Mouse (Mus musculus): ENCODE results near the gene Bhlhe40. TPM values are rescaled to one million over a fixed set of nuclear protein-coding genes. Genes with fewer than 3 reads are reported as not detected.

Bhlhe40 gene
- polyA plus RNA-seq, 3 experiments from 2014 or later: 98.8 to 258 (median 129) TPM

- no peak for ATAC-seq
Observed at GRCm38 (mm10) chr6:108663241-108664194, 3.1 kb downstream of the Bhlhe40 start.

DNA sequence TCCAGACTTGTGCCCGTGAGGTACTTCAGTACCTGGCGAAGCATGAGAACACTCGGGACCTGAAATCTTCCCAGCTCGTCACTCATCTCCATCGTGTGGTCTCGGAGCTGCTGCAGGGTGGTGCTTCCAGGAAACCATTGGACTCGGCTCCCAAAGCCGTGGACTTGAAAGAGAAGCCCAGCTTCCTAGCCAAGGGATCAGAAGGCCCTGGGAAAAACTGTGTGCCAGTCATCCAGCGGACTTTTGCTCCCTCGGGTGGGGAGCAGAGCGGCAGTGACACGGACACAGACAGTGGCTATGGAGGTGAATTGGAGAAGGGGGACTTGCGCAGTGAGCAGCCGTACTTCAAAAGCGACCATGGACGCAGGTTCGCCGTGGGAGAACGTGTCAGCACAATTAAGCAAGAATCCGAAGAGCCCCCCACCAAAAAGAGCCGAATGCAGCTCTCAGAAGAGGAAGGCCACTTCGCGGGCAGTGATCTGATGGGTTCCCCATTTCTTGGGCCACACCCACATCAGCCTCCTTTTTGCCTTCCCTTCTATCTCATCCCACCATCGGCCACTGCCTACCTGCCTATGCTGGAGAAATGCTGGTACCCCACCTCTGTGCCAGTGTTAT is 4.2 kb downstream of the Bhlhe40 start:
- no peak for ATAC-seq

DNA sequence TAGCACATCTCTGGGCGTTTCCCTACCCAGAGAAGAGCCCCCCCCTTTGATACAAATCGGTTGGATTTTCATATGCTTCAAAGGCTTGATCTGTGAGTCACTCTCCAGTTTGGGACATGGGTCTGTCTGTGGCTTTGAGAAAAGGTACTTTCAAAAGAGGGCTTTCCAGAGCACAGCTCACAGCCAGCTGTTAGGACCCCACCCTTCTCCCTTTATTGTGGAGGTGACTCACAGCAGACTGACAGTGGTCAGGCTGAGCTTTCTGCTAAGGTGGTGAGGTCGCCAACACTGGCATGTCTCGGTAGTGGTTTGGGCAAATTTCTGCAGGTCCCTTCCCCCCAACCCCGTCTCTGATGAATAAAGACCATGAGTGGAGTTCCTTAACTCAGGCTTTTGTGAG is 5.2 kb downstream of the Bhlhe40 start:
- no peak for ATAC-seq

DNA sequence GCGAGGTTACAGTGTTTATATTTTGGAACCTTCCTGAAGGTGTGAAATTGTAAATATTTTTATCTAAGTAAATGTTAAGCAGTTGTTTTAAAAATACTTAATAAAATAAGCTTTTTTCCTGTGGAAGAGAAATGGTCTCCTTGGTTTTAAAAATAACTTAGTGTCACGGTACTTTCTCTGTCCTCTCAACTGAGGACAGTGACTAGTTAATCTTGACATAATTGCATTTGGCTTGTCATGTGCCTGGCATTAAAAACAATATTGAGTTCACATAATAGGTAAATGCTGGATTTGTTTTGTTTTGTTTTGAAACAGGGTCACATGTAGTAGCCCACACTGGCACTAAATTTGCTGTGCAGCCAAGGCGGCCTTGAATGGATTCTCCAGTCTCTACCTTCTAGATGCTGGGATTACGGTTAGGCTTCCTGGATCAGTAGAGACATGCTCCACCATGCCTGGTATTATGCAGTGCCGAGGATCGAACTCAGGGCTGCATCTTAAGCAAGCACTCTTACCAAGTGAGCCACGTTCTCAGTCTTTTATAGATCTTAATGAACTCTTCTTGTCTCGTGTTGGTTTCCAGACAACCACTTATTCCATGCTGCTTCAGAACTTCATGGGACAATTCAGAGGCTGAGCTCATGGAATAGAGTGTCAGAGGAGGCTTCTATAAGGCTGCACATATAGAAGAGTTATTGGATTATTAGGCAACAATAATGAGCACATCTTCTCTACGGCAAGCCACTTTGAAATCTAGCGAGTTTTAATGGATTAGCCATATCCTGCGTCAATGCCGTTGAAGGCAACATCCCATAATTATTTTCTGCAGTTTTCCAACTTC is 6.4 kb downstream of the Bhlhe40 start:
- no peak for ATAC-seq

DNA sequence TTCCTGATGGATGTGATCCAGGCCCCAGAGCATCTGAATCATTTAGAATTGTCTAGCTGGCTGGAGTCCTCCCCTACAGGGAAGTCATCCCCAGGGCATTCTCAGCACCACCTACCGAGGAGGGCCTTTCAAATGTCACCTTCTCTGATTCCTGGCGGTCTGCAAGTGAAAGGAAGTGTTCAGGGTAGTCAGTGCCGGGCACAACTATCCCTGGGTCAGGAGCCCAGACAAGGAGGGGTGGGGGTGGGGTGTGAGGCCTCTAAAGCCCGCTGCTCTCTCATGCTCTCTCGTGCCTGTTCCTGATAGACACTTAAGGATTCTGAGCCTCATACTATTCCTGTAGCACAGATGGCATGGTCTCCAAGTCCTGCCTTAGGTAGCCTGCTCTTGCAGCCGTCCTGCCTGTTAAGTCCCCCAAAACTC is 7.2 kb downstream of the Bhlhe40 start:
- ATAC-seq: no peak

- ATAC-seq: peak; percentile 34
Observed at GRCm38 (mm10) chr6:108668321-108668786, 7.9 kb downstream of the Bhlhe40 start.

DNA sequence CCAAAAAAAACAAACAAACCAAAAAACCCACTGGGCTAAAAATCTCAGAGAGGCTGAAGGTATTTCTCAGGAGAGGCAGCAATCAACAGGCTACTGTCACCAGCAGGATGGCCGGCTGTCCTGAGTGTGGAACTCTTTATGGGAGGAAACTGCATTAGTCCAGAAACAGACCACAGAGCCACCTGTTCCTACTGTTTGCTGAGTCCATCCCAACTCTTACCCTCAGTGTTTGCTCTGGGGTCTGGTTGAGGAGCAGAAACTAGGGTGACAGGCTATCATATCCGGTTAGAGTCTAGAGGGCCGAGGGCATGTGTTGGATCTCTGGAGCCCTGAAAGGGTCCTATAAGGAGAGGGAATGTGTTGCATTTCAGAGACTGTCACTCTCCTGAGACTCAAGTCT is 9.8 kb downstream of the Bhlhe40 start:
- no peak for ATAC-seq

GRCm38 (mm10) chr6:108670821-108671220 is 10.4 kb downstream of the Bhlhe40 start:
- ATAC-seq: no peak

GRCm38 (mm10) chr6:108672094-108672493 is 11.7 kb downstream of the Bhlhe40 start:
- ATAC-seq: peak; percentile 54

GRCm38 (mm10) chr6:108674221-108674620 is 13.8 kb downstream of the Bhlhe40 start:
- ATAC-seq: no peak

DNA sequence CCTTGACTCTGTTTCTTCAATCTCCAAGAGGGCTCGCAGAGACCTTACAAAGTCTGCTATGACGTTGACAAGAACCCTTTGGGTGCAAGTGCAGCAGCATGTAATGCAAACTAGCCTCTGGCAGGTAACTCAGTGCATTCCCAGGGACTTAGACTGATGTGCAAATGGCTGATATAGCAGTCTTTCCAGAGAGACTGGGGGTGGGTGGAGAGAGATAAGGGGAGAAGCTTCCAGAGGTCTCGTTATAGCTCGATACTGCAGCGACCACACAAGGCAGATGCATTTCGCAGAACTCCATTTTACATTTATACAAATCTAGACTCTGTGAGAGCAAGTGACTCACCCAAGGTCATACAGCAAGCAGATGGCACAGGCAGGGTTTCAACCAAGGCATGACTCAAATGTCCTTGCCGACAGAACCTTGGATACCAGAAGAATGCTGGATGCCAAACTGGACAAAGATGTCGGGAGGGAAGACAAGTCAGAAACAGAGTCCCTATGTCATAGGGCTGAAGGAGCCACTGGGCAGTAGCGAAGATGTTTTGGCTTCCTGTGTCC is 16.4 kb downstream of the Bhlhe40 start:
- no peak for ATAC-seq

DNA sequence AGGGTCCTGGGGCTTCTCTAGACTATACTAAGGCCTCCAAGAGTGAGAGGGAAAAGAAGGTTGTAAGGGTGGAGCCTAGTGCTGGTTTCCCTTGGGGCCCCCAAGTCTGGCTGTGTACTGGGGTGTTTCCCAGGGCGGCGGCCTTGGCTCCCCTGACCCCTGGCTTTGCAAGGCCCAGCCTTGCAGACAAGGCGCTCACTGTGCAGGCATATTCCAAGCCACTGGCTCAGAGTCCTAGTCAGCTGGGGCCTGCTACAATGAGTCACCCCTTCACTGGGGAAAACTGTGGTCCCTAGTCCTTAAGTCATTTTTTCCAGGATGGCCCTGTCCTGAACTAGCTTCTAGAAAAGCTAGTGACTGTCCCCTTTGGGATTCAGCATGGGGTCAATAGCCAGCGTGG is 17.3 kb downstream of the Bhlhe40 start:
- no peak for ATAC-seq

- no peak for ATAC-seq
Observed at GRCm38 (mm10) chr6:108678227-108678626, 17.8 kb downstream of the Bhlhe40 start.

DNA sequence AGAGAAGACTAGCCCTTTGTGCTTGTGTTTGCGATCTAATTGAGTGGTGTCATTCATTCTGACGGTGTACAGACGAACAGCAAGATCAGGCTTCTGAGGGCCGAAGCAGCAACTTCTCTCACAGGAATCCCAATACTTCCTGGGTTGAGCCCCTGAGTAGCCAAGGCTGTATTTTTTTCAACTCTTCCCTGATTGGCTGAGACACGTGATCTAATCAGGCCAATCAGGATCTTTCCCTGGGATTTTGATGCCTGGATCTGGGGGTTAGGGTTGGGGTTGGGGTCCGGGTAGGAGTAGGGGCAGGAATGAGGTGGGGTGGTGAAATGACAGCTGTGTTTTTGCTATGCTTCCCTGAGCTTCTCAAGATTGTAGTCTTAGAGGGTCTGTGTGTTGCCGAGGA is 20.1 kb downstream of the Bhlhe40 start:
- no peak for ATAC-seq

- ATAC-seq: no peak
Observed at GRCm38 (mm10) chr6:108681084-108681483, 20.7 kb downstream of the Bhlhe40 start.

DNA sequence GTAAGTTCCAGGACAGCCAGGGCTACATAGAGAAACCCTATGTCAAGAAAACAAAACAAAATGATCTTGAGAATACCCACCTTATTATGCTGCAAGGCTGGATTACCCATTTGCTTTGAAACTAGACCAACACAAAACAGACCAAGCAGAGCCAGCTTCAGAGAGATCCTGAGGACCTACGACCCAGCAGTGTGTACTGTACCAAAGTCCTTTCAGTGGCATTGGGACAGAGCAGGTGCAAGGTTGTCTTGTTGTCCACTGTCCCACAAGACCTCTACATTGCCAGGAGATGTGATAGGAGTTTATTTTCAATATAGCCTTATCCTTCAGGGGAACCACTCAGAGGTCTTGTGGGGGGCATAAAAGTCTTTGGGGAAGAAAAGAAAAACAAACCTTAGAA is 22.7 kb downstream of the Bhlhe40 start:
- no peak for ATAC-seq

DNA sequence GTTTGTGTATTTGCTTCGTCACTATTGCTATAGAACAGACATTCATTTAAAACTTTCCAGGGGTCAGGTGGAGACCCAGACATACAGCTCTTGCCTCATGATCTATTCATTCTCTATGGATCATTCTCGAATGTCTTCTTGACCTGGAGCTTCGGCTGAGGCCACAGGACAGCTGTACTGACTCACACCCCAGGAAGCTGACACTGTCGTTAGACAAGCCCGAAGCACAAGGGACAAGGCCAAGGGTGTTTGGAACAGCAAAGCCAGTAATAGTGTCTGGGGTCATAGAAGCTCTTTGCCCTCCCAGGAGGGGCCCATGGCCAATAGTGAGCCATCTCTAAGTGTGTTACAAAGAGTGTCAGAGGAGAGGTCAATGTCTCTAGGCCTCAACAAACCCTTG is 24.0 kb downstream of the Bhlhe40 start:
- ATAC-seq: no peak

- no peak for ATAC-seq
Observed at GRCm38 (mm10) chr6:108685758-108686355, 25.4 kb downstream of the Bhlhe40 start.

DNA sequence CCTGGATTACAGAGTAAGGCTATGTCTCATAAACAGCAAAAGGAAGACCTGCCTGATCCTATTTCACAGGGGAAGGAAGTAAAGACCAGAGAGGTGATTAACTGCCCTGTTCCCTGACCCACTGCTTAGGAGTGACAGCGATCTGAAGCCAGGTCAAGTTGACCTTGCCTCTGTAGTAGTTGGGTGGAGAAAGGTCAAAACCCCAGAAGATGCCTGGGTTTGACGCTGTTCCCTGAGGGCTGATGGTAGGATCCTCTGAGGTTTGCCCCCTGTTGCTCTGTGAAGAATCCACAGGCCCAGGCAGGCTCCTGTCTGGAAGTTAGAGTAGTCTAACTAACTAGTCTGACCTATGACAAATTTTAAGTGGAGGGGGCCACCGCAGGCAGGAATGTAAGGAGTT is 26.5 kb downstream of the Bhlhe40 start:
- ATAC-seq: no peak

DNA sequence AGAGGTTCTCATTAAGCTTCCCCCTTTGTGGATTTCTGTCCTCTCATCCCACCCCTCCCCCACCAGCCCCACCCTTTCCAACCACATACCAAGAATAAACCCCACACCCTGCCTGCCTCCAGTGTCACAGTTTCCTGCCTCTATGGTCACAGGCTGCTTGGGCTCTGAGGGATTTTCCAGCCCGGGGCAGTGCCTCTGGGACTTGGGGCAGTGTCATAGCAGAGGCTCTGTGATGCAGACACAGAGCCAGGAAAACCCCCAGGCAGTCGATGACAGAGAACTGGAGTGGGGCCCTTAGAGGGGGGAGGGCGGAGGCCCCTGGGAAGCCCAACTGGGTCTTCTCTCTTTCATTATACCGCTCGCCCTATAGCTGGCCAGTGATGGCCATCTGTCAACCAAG is 27.9 kb downstream of the Bhlhe40 start:
- peak; percentile 89 for ATAC-seq

- no peak for ATAC-seq
Observed at GRCm38 (mm10) chr6:108692986-108693385, 32.6 kb downstream of the Bhlhe40 start.

Data from inflammation-experienced regulatory T-cells, adult 6 months (primary cell).